8 mouse cellular contexts compared by ENCODE assay signal in the genomic region with DNA sequence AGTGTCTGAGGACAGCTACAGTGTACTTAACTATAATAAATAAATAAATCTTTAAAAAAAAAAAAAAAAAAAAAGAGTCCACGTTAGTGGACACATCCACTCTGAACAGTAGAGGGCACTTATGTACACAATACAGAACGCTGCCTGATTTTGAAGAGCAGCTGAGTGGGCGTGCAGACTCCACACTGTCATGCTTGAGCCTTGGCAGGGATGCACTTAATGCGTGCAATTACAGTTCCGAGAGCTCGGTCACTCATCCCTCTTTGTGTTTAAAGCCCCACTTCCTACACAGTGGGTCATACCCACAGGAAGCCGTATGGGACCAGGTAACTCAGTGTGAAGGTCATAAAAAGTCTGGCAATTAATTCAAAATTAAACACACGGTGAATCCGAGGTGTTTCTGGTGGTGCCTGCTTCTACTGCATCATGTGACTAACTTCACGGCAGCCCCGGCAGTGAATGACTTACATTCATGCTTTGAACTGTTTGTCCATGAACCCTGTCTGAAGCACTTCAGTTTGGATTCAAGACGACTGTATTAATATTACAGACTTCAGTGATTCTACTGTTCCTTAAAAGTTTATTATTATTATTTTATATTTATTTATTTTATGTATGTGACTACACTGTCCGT. TPM values are rescaled to one million over a fixed set of nuclear protein-coding genes. Genes with fewer than 3 reads are reported as not detected.
A peak's percentile ranks its signal among the peaks of the same experiment; 100 is the strongest.
DNase-seq lines count a peak whose midpoint lies in the region; ATAC-seq and TF ChIP-seq lines count a peak whose summit lies in the region.

No protein-coding gene starts in this region.

- H3K9ac ChIP-seq in lung, embryonic 16.5 days (ENCODE audit: low read length): no peak overlapping the region

- TF ChIP-seq CTCF in lung, adult 2 months (IDR thresholded peaks at IDR 0.05; ENCODE audit: insufficient read depth, low read length): no peak

- no peak for TF ChIP-seq POLR2A in lung, adult 2 months (IDR thresholded peaks at IDR 0.05; ENCODE audit: borderline replicate concordance, extremely low read depth, low read depth, low read length)

- no peak overlapping the region for H3K27ac ChIP-seq in lung, embryonic 16.5 days (ENCODE audit: low read length)

- WGBS in lung, embryonic 16.5 days: 44% methylated on average over 13 of the region's 13 CpGs
- 42% methylated on average over 13 of the region's 13 CpGs for WGBS in lung, adult 2 months

- H3K4me2 ChIP-seq in lung, embryonic 16.5 days (ENCODE audit: low read depth, low read length): no peak overlapping the region

- DNase-seq in adrenal gland, adult 2 months: peak; percentile 17
- DNase-seq in adrenal gland, adult 18-20 months (ENCODE audit: low spot score in 2 of 2): no peak
- no peak for DNase-seq in lung, adult 2 months
- peak; percentile 27 for DNase-seq in forelimb bud, embryonic 11.5 days (ENCODE audit: low read depth, low spot score)
- peak; percentile 25 to 26 for DNase-seq in layer of hippocampus, postnatal 36 days
- DNase-seq in retina, postnatal 7 days (ENCODE audit: low read depth, low spot score): peak; percentile 30
- DNase-seq in T-cell, adult 2 months (ENCODE audit: low spot score): no peak

- H3K36me3 ChIP-seq in lung, embryonic 16.5 days (ENCODE audit: control insufficient read depth, insufficient read depth, low read length): no peaks in the 10 kb centered on the region

- no peaks in the 10 kb centered on the region for H3K4me1 ChIP-seq in lung, embryonic 16.5 days (replicated peaks; ENCODE audit: control insufficient read depth, insufficient read depth, low read length)
- no peaks in the 10 kb centered on the region for H3K4me1 ChIP-seq in lung, adult 2 months (ENCODE audit: control insufficient read depth, insufficient read depth, low read length)

- H3K9me3 ChIP-seq in lung, embryonic 16.5 days (ENCODE audit: control insufficient read depth, low read length): no peaks in the 10 kb centered on the region

- no peak overlapping the region for H3K4me3 ChIP-seq in lung, embryonic 16.5 days (ENCODE audit: low read length)
- no peak overlapping the region for H3K4me3 ChIP-seq in lung, adult 2 months (replicated peaks; ENCODE audit: extremely low read depth, low read depth, low read length)

- no peaks in the 10 kb centered on the region for H3K27me3 ChIP-seq in lung, embryonic 16.5 days (ENCODE audit: control insufficient read depth, insufficient read depth, low read depth, low read length)

- peak; percentile 81 for ATAC-seq in lung, embryonic 16.5 days (ENCODE audit: low read depth)

RNA-seq across cellular contexts. Expression of a gene that starts 28.3 kb away (rescaled TPM):
- 10 to 100 TPM; 32.8 to 53.7 TPM for total RNA-seq in adrenal gland, adult 2 months (2021)
- 76.9 and 81.3 TPM in 2 replicates for polyA plus RNA-seq in adrenal gland, adult 2 months (2012; rRNA removed)
- 10 to 100 TPM; 39.5 to 44.7 TPM for total RNA-seq in adrenal gland, adult 18-20 months (2021)
- polyA plus RNA-seq in lung, embryonic 16.5 days (2015; fragmentation: Nextera tagmentation; extraction: Ambion mirVana): 22.4 and 22.5 TPM in 2 replicates
- 51.8 and 51.9 TPM in 2 replicates for polyA plus RNA-seq in lung, adult 2 months (2012; rRNA removed)
- total RNA-seq in layer of hippocampus, postnatal 36 days (2021): 10 to 100 TPM; 48.4 to 56.3 TPM

Comparison
In these comparisons a context has a peak if more than half of its experiments do, and no peak if none do; other contexts are left out.
1. DNase-seq: peak in adrenal gland, adult 2 months (single experiment), forelimb bud, embryonic 11.5 days (single experiment), layer of hippocampus, postnatal 36 days (2 of 2) and retina, postnatal 7 days (single experiment); none in adrenal gland, adult 18-20 months (0 of 2), lung, adult 2 months (single experiment) and T-cell, adult 2 months (single experiment).